Mouse (Mus musculus): ENCODE data around the gene Sox11. TPM values are rescaled to one million over a fixed set of nuclear protein-coding genes. Genes with fewer than 3 reads are reported as not detected.

Gene Sox11
- polyA plus RNA-seq, 1 experiment from 2014 or later: 204 TPM

GRCm38 (mm10) chr12:27343606-27344410 lies 1.4 kb upstream of the Sox11 start:
- ATAC-seq (ENCODE audit: insufficient number of reproducible peaks, insufficient read depth, low FRiP score, low TSS enrichment, low read depth): no peak
- peak overlapping the region; percentile 74 for H3K4me2 ChIP-seq
- H3K4me3 ChIP-seq: peak overlapping the region; percentile 97
- 2% methylated on average over 17 of the region's 17 CpGs for WGBS
- H3K27ac ChIP-seq: peak overlapping the region; percentile 99
- no peaks in the 10 kb centered on the region for H3K9me3 ChIP-seq
- peaks cover 29% of the 10 kb centered on the region for H3K4me1 ChIP-seq
- H3K36me3 ChIP-seq: peaks cover 8% of the 10 kb centered on the region
- H3K27me3 ChIP-seq: no peaks in the 10 kb centered on the region
- H3K9ac ChIP-seq: peak overlapping the region; percentile 100

DNA sequence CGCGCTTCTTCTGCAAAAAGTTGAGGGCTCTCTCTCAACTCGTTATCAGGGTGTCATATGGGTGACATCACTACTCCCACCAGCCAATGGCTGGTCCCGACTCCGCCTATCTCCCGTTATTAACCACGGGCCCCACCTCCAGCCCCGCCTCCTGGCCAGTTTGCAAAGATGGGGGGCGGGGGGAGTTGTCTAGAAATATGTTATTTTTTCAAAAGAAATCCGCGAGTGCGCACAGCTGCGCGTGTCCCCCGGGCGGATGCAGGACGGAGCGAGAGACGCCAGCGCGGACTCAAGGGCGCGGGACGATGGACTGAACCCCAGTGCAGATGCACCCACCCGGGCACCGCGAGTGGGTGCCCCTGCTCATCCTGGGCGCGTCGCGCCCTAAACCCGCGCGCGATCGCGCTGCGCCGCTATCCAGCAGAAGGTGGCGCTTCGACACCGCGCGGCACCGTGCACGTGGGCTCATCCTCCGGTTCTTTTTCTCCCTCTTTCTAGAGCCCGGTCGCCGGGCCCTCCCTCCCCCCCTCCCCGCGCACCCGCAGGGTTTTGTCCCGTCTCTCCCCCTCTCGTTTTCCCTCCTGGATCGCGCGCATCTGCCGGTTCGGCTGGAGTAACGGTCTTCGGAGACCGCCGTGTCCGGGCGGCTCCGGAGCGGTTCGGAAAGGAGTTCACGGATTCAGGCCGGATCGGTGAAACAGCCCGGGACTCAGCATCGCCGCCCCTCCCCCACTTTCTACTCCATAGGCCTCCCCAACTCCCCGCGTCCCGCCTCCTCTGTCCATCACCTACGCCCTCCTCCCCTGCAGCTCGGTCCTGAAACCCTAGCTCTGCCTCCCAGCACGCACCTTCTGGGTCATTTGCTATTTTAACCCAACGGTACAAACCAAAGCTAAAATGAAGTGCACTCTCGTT lies 574 bp upstream of the Sox11 start:
- WGBS: under 1% methylated on average over 80 of the region's 83 CpGs
- Histone ChIP-seq H3K4me2 (peak overlapping the region; percentile 74), H3K4me3 (peak overlapping the region; percentile 97), H3K9me3 (no peaks in the 10 kb centered on the region), H3K36me3 (peaks cover 11% of the 10 kb centered on the region), H3K4me1 (peaks cover 29% of the 10 kb centered on the region), H3K9ac (peak overlapping the region; percentile 100), H3K27ac (peak overlapping the region; percentile 99), H3K27me3 (no peaks in the 10 kb centered on the region)
- ATAC-seq (ENCODE audit: insufficient number of reproducible peaks, insufficient read depth, low FRiP score, low TSS enrichment, low read depth): peak; percentile 92

DNA sequence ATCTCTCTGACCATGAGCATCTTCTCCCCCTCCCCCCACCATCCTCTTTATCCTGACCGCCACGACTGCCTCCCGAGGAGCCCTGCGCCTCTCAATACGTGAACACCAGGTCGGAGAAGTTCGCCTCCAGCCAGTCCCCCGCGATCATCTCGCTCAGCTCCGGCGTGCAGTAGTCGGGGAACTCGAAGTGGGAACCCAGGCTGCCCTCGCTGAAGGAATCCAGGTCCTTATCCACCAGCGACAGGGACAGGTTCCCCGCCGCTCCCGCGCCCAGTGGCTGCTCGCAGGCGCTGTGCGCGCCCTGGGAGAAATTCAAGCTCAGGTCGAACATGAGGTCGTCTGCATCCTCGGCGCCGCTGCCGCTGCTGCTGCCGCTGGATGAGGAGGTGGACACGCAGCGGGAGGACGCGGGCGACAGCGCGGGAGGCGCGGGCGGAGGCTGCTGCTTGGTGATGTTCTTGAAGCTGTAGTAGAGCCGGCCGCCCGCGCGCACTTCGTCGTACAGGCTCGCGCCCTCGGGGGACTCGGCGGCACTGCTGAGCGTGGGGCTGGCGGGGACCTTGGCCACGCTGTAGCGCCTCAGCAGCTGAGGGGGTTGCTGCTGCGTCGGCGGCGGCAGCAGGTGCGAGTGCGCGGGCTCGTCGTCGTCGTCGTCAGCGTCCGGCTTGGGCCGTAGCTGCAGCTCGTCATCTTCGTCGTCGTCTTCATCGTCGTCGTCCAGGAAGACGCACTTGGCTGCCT lies 1.1 kb downstream of the Sox11 start:
- H3K9ac ChIP-seq: peak overlapping the region; percentile 100
- H3K4me2 ChIP-seq: peak overlapping the region; percentile 74
- ATAC-seq (ENCODE audit: insufficient number of reproducible peaks, insufficient read depth, low FRiP score, low TSS enrichment, low read depth): no peak
- H3K4me1 ChIP-seq: peaks cover 24% of the 10 kb centered on the region
- peak overlapping the region; percentile 97 for H3K4me3 ChIP-seq
- WGBS: under 1% methylated on average over 79 of the region's 80 CpGs
- H3K27ac ChIP-seq: peak overlapping the region; percentile 99
- H3K36me3 ChIP-seq: peaks cover 12% of the 10 kb centered on the region
- no peaks in the 10 kb centered on the region for H3K9me3 ChIP-seq
- no peaks in the 10 kb centered on the region for H3K27me3 ChIP-seq

DNA sequence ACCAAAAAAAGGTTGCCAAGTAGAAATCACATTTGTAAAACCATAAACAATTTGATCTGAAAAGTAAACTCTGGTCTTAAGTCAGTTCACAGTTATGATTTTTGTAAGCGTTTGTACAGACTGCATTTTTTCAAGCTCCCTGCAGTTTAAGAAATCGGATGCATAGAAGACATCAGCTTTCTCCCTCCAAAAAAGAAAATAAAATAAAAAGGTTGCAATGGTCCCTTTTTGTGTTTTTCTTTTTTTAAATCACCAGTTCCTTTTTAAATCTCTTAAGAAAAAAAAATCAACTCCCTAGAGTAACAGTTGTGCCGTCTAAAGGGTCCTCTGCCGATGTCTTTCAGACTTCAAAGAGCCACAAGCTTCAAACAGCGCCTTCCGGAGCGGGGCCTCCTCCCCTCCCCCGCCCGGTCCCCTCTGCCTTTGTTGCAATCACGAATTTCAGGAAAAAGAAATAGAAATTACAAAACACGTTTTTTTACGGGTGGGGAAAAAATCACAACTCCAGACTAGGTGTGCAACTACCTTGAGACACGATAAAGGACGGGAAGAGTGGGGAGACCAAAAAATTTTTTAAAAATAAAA lies 1.8 kb downstream of the Sox11 start:
- Histone ChIP-seq H3K4me1 (peaks cover 25% of the 10 kb centered on the region), H3K4me3 (peak overlapping the region; percentile 97), H3K9ac (peak overlapping the region; percentile 100), H3K27me3 (no peaks in the 10 kb centered on the region), H3K4me2 (peak overlapping the region; percentile 74), H3K9me3 (no peaks in the 10 kb centered on the region), H3K36me3 (peaks cover 13% of the 10 kb centered on the region), H3K27ac (peak overlapping the region; percentile 99)
- under 1% methylated on average over 14 of the region's 14 CpGs for WGBS
- ATAC-seq (ENCODE audit: insufficient number of reproducible peaks, insufficient read depth, low FRiP score, low TSS enrichment, low read depth): no peak

- H3K4me3 ChIP-seq: peak overlapping the region; percentile 97
- H3K36me3 ChIP-seq: peaks cover 16% of the 10 kb centered on the region
- H3K27ac ChIP-seq: peak overlapping the region; percentile 96
- H3K27me3 ChIP-seq: no peaks in the 10 kb centered on the region
- ATAC-seq (ENCODE audit: insufficient number of reproducible peaks, insufficient read depth, low FRiP score, low TSS enrichment, low read depth): no peak
- H3K4me2 ChIP-seq: peak overlapping the region; percentile 70
- no peaks in the 10 kb centered on the region for H3K9me3 ChIP-seq
- under 1% methylated on average over 47 of the region's 47 CpGs for WGBS
- H3K4me1 ChIP-seq: peaks cover 26% of the 10 kb centered on the region
- peak overlapping the region; percentile 99 for H3K9ac ChIP-seq
These were observed 3.1 kb downstream of the Sox11 start for GRCm38 (mm10) chr12:27339171-27339751.

GRCm38 (mm10) chr12:27338721-27339170 lies 3.6 kb downstream of the Sox11 start:
- peak overlapping the region; percentile 70 for H3K4me2 ChIP-seq
- no peak for ATAC-seq (ENCODE audit: insufficient number of reproducible peaks, insufficient read depth, low FRiP score, low TSS enrichment, low read depth)
- H3K4me1 ChIP-seq: peaks cover 21% of the 10 kb centered on the region
- peak overlapping the region; percentile 97 for H3K4me3 ChIP-seq
- H3K36me3 ChIP-seq: peaks cover 18% of the 10 kb centered on the region
- no peaks in the 10 kb centered on the region for H3K9me3 ChIP-seq
- under 1% methylated on average over 40 of the region's 40 CpGs for WGBS
- H3K27me3 ChIP-seq: no peaks in the 10 kb centered on the region
- peak overlapping the region; percentile 99 for H3K9ac ChIP-seq
- peak overlapping the region; percentile 96 for H3K27ac ChIP-seq

GRCm38 (mm10) chr12:27338116-27338515 lies 4.3 kb downstream of the Sox11 start:
- H3K9ac ChIP-seq: peak overlapping the region; percentile 99
- H3K27ac ChIP-seq: peak overlapping the region; percentile 96
- H3K36me3 ChIP-seq: peaks cover 24% of the 10 kb centered on the region
- no peaks in the 10 kb centered on the region for H3K9me3 ChIP-seq
- ATAC-seq (ENCODE audit: insufficient number of reproducible peaks, insufficient read depth, low FRiP score, low TSS enrichment, low read depth): no peak
- H3K4me3 ChIP-seq: peak overlapping the region; percentile 97
- peak overlapping the region; percentile 70 for H3K4me2 ChIP-seq
- no peaks in the 10 kb centered on the region for H3K27me3 ChIP-seq
- WGBS: 1% methylated on average over 12 of the region's 12 CpGs
- peaks cover 19% of the 10 kb centered on the region for H3K4me1 ChIP-seq

GRCm38 (mm10) chr12:27337482-27337881 lies 4.9 kb downstream of the Sox11 start:
- Histone ChIP-seq H3K27me3 (no peaks in the 10 kb centered on the region), H3K36me3 (peaks cover 24% of the 10 kb centered on the region), H3K9me3 (no peaks in the 10 kb centered on the region), H3K4me2 (peak overlapping the region; percentile 70), H3K9ac (peak overlapping the region; percentile 99), H3K27ac (peak overlapping the region; percentile 96), H3K4me3 (peak overlapping the region; percentile 97), H3K4me1 (peaks cover 19% of the 10 kb centered on the region)
- ATAC-seq (ENCODE audit: insufficient number of reproducible peaks, insufficient read depth, low FRiP score, low TSS enrichment, low read depth): no peak
- WGBS: 0% methylated on average over 1 of the region's 1 CpGs

DNA sequence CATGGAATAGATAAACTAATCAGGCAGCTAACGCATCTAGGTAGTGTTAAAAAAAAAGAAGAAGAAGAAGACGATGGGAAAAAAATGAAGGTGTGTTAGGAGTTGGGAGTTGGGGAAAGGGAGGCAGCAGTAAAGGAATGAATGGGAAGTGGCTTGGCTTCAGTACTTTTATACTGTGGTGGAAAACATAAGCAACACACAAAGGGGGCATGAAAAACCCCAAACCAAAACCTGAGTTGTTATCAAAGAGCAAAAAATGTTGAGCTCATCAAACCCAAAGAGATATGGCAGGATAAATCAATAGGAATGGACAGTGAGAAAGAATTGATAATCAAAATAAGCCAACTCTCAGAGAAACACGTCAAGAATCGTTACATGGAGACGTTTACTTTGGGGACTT lies 5.6 kb downstream of the Sox11 start:
- H3K9me3 ChIP-seq: no peaks in the 10 kb centered on the region
- no peak for ATAC-seq (ENCODE audit: insufficient number of reproducible peaks, insufficient read depth, low FRiP score, low TSS enrichment, low read depth)
- H3K27ac ChIP-seq: peak overlapping the region; percentile 96
- H3K4me3 ChIP-seq: peak overlapping the region; percentile 97
- no peaks in the 10 kb centered on the region for H3K27me3 ChIP-seq
- peaks cover 19% of the 10 kb centered on the region for H3K4me1 ChIP-seq
- H3K9ac ChIP-seq: peak overlapping the region; percentile 99
- peaks cover 24% of the 10 kb centered on the region for H3K36me3 ChIP-seq
- 16% methylated on average over 5 of the region's 5 CpGs for WGBS
- H3K4me2 ChIP-seq: peak overlapping the region; percentile 70

- H3K9ac ChIP-seq: peak overlapping the region; percentile 72
- peak overlapping the region; percentile 70 for H3K4me2 ChIP-seq
- WGBS: 30% methylated on average over 7 of the region's 7 CpGs
- H3K4me3 ChIP-seq: peak overlapping the region; percentile 97
- peak overlapping the region; percentile 80 for H3K27ac ChIP-seq
- no peaks in the 10 kb centered on the region for H3K9me3 ChIP-seq
- no peak for ATAC-seq (ENCODE audit: insufficient number of reproducible peaks, insufficient read depth, low FRiP score, low TSS enrichment, low read depth)
- H3K4me1 ChIP-seq: peaks cover 19% of the 10 kb centered on the region
- H3K36me3 ChIP-seq: peaks cover 24% of the 10 kb centered on the region
- H3K27me3 ChIP-seq: no peaks in the 10 kb centered on the region
These were observed 6.0 kb downstream of the Sox11 start for GRCm38 (mm10) chr12:27336336-27336735.

Data from embryonic facial prominence, embryonic 13.5 days (tissue).